Mouse (Mus musculus): ENCODE data around the gene Esrra. TPM values are rescaled to one million over a fixed set of nuclear protein-coding genes. Genes with fewer than 3 reads are reported as not detected.

Esrra gene
- polyA plus RNA-seq, 1 experiment = 13.6 TPM

DNA sequence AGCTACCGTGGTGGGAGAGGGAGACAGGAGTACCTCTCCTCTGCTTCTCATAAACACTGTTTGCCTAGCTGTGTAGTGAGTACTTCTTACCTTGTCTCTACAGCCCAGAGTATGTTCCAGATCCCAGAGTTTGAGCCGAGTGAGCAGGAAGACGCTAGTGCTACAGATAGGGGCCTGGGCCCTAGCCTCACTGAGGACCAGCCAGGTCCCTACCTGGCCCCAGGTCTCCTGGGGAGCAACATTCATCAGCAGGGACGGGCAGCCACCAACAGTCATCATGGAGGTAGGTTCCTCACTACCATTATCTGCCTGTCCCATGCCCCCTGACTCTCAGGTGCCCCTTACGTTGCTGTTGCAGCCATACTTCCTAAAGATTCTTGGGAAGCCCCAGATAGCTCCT, 21.2 kb upstream of the Esrra start:
- no peak for TF ChIP-seq CTCF (IDR thresholded peaks at IDR 0.05; ENCODE audit: low read depth, low read length)
- no peak for TF ChIP-seq EP300 (IDR thresholded peaks at IDR 0.05; ENCODE audit: insufficient read depth, low read depth, low read length)
- TF ChIP-seq POLR2A (IDR thresholded peaks at IDR 0.05; ENCODE audit: insufficient read depth, low read length) = no peak
- Histone ChIP-seq H3K27me3 (ENCODE audit: control insufficient read depth, insufficient read depth, low read length, poor library complexity, severe bottlenecking) (no peaks in the 10 kb centered on the region), H3K27ac (ENCODE audit: insufficient read depth, low read length) (no peak overlapping the region), H3K36me3 (ENCODE audit: control insufficient read depth, insufficient read depth, low read length, poor library complexity, severe bottlenecking) (no peaks in the 10 kb centered on the region), H3K4me1 (ENCODE audit: control insufficient read depth, insufficient read depth, low read length) (no peaks in the 10 kb centered on the region), H3K9me3 (replicated peaks; ENCODE audit: control insufficient read depth, insufficient read depth, low read length, poor library complexity, severe bottlenecking) (no peaks in the 10 kb centered on the region), H3K9ac (ENCODE audit: low read depth, poor library complexity, severe bottlenecking) (peak overlapping the region; percentile 86), H3K4me3 (ENCODE audit: low read depth, low read length) (peak overlapping the region; percentile 62)

DNA sequence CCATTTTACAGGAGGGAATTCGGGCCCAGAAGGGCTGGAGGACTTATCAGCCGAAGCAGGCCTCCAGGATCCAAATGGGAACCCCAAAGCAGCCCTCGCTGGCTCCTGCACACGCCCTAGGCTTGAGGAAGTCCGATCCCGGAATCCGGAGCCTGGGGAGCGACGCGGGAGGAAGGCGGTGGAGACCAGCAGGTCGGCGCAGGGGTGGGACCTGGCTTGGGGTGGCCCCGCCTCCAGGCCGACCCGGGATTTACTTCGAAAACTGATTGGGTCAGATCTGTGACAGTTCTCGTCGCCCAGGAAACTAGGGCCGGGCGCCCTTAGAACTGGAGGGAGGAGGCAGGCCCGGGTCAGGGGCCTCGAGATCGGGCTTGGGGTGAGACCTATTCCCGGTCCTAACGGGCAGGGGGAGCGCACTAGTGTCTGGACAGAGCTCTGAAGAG, 20.7 kb upstream of the Esrra start, which contains the start of gene Gpr137:
Gene Gpr137 (minus strand): TSS at position 232 of the 443 bp plus-strand sequence.
- H3K9me3 ChIP-seq (replicated peaks; ENCODE audit: control insufficient read depth, insufficient read depth, low read length, poor library complexity, severe bottlenecking) = no peaks in the 10 kb centered on the region
- peak within 1 kb of the TSS; percentile 60 for H3K27ac ChIP-seq (ENCODE audit: insufficient read depth, low read length)
- no peaks in the 10 kb centered on the region for H3K4me1 ChIP-seq (ENCODE audit: control insufficient read depth, insufficient read depth, low read length)
- peak; percentile 66 for TF ChIP-seq POLR2A (IDR thresholded peaks at IDR 0.05; ENCODE audit: insufficient read depth, low read length)
- TF ChIP-seq EP300 (IDR thresholded peaks at IDR 0.05; ENCODE audit: insufficient read depth, low read depth, low read length) = no peak
- TF ChIP-seq CTCF (IDR thresholded peaks at IDR 0.05; ENCODE audit: low read depth, low read length) = no peak
- H3K36me3 ChIP-seq (ENCODE audit: control insufficient read depth, insufficient read depth, low read length, poor library complexity, severe bottlenecking) = no peaks in the 10 kb centered on the region
- H3K27me3 ChIP-seq (ENCODE audit: control insufficient read depth, insufficient read depth, low read length, poor library complexity, severe bottlenecking) = no peaks in the 10 kb centered on the region
- H3K4me3 ChIP-seq (ENCODE audit: low read depth, low read length) = peak within 1 kb of the TSS; percentile 96
- H3K9ac ChIP-seq (ENCODE audit: low read depth, poor library complexity, severe bottlenecking) = peak within 1 kb of the TSS; percentile 86

DNA sequence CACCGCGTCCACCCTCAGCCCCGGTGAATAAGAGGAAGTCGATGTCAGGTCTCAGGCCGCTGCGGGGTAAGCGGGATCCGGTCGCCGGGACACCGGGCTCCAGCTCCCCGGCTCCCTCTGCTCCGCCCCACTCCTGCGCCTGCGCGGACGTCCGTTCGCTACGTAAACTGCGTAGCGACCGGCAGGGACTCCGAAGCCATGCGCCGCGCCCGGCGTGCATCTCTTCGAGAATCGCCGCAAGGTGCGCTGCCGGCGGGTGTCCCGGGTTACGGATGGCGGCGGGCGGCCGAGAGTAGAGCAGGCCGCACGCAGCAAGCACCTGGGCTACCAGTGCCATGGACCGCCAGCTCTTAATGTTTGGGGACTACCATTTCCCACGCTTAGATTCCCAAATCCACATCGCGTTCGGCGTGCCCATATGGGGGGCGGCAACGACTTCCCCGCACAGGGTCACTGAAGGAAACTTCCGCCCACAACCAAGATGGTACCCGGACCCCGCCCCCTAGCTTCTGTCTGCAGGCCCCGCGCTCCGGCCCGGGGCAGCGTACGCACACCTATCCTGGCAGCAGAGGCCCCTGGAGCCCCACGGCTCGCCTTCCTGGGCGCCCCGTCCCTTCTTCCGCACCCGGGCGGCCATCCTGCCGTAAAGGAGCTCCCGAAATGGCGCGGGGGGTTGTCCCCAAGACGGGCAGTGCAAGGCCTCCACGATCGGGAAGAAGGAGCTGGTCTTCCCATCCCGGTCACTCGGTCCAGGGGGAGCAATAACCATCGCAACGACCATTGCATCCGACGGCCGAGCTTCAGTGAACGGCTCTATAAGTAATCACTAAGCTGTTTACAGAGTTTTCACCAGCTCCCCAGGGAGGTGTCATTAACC, 20.0 kb upstream of the Esrra start, which contains the start of gene Bad:
Gene Bad (plus strand): TSS at position 490 of the 877 bp plus-strand sequence.
- no peak for TF ChIP-seq CTCF (IDR thresholded peaks at IDR 0.05; ENCODE audit: low read depth, low read length)
- TF ChIP-seq POLR2A (IDR thresholded peaks at IDR 0.05; ENCODE audit: insufficient read depth, low read length) = no peak
- no peak for TF ChIP-seq EP300 (IDR thresholded peaks at IDR 0.05; ENCODE audit: insufficient read depth, low read depth, low read length)
- Histone ChIP-seq H3K9me3 (replicated peaks; ENCODE audit: control insufficient read depth, insufficient read depth, low read length, poor library complexity, severe bottlenecking) (no peaks in the 10 kb centered on the region), H3K36me3 (ENCODE audit: control insufficient read depth, insufficient read depth, low read length, poor library complexity, severe bottlenecking) (no peaks in the 10 kb centered on the region), H3K4me1 (ENCODE audit: control insufficient read depth, insufficient read depth, low read length) (no peaks in the 10 kb centered on the region), H3K4me3 (ENCODE audit: low read depth, low read length) (peak within 1 kb of the TSS; percentile 96), H3K9ac (ENCODE audit: low read depth, poor library complexity, severe bottlenecking) (peak within 1 kb of the TSS; percentile 86), H3K27me3 (ENCODE audit: control insufficient read depth, insufficient read depth, low read length, poor library complexity, severe bottlenecking) (no peaks in the 10 kb centered on the region), H3K27ac (ENCODE audit: insufficient read depth, low read length) (peak within 1 kb of the TSS; percentile 60)

DNA sequence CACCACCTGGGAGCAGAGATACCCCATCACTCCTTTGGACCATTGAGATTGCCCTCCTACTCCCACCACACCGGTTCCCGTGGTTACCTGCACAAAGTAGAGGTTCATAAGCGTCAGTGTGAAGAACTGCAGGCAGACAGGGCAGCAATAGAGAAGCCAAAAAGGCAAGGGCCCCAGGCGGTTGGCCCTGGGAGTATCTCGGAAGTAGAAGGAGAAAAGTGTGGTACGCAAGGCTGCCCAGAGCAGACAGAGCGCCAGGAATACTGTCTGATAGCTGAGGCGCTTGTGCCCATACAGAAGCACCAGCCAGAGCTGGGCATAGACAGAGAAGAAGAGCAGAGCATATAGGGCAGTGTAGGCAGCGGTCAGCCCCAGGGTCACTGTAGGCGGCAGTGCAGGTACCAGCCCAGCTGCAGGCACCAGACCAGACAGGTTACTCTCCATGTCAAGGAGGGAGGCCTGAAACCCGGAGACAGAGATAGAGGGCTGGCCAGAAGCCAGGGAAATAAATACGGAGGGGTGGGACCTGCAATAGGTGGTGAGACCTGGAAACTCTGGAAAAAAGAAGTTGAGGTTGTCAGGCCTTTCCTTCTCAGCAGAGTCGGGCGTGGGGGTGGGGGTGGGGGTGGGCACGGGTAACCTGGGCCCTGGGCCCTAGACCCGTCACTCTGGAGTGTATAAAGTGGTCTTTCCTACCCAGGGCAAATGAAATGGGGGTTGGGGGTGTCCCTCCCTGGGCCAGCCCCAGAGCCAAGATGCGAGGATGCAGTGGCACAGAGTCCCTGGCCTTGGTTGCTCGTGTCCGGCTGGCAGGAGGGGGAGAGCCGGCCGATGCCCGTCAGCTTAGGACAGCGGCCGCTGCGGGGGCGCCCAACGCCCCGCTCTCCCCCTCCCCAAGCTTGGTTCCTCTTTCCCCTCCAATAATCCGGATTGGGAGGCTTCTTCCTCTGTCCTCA, 19.1 kb upstream of the Esrra start:
- Histone ChIP-seq H3K4me3 (ENCODE audit: low read depth, low read length) (peak overlapping the region; percentile 87), H3K4me1 (ENCODE audit: control insufficient read depth, insufficient read depth, low read length) (no peaks in the 10 kb centered on the region), H3K36me3 (ENCODE audit: control insufficient read depth, insufficient read depth, low read length, poor library complexity, severe bottlenecking) (no peaks in the 10 kb centered on the region), H3K27me3 (ENCODE audit: control insufficient read depth, insufficient read depth, low read length, poor library complexity, severe bottlenecking) (no peaks in the 10 kb centered on the region), H3K27ac (ENCODE audit: insufficient read depth, low read length) (no peak overlapping the region), H3K9me3 (replicated peaks; ENCODE audit: control insufficient read depth, insufficient read depth, low read length, poor library complexity, severe bottlenecking) (no peaks in the 10 kb centered on the region), H3K9ac (ENCODE audit: low read depth, poor library complexity, severe bottlenecking) (peak overlapping the region; percentile 86)
- TF ChIP-seq EP300 (IDR thresholded peaks at IDR 0.05; ENCODE audit: insufficient read depth, low read depth, low read length) (no peak), CTCF (IDR thresholded peaks at IDR 0.05; ENCODE audit: low read depth, low read length) (no peak), POLR2A (IDR thresholded peaks at IDR 0.05; ENCODE audit: insufficient read depth, low read length) (no peak)

DNA sequence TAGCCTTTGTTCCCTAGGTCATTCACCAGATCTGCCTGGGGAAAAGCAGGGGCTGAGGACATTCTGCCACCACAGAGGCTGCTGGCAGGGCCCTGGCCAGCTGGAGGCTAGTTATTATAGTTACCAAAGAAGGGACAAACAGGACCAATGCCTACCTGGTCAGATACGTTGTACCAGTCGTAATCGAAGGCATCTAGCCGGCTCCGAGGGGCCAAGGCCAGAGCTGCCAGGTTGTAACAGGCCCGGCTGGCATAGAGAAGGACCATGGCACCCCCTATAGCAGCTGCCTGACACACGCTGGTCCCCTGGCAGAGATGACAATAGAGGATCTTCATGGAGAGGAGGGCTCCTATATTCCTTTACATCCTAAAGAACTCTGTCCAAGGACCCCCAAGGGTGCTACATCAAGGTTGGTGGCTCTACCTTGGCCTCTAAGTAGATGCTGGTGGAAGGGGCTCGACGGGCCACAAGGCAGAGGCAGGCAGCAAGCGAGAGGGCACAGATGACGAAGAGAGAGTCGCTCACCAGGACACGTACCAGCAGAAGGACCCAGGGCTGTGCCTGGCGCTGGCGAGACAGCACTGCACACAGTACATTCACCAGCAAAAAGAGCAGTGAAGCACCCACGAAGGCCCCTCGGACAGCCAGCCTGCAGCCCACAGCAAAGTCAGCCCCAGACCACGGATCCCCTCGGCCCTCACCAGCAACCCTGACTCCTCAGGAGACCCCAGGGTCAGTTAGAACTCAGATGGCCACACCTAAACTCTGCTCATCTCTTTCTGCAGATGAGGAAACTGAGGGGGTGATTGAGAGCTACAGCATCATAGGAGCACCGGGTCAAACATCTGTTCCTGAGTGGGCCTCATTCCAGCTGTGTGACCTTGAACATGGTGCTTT, 17.7 kb upstream of the Esrra start:
- Histone ChIP-seq H3K4me1 (ENCODE audit: control insufficient read depth, insufficient read depth, low read length) (no peaks in the 10 kb centered on the region), H3K9me3 (replicated peaks; ENCODE audit: control insufficient read depth, insufficient read depth, low read length, poor library complexity, severe bottlenecking) (no peaks in the 10 kb centered on the region), H3K9ac (ENCODE audit: low read depth, poor library complexity, severe bottlenecking) (no peak overlapping the region), H3K4me3 (ENCODE audit: low read depth, low read length) (no peak overlapping the region), H3K36me3 (ENCODE audit: control insufficient read depth, insufficient read depth, low read length, poor library complexity, severe bottlenecking) (no peaks in the 10 kb centered on the region), H3K27me3 (ENCODE audit: control insufficient read depth, insufficient read depth, low read length, poor library complexity, severe bottlenecking) (no peaks in the 10 kb centered on the region), H3K27ac (ENCODE audit: insufficient read depth, low read length) (no peak overlapping the region)
- TF ChIP-seq POLR2A (IDR thresholded peaks at IDR 0.05; ENCODE audit: insufficient read depth, low read length) (no peak), EP300 (IDR thresholded peaks at IDR 0.05; ENCODE audit: insufficient read depth, low read depth, low read length) (no peak), CTCF (IDR thresholded peaks at IDR 0.05; ENCODE audit: low read depth, low read length) (no peak)
